Mouse (Mus musculus) forebrain, embryonic 11.5 days (tissue): ENCODE measurements around the gene Spint4. TPM values are rescaled to one million over a fixed set of nuclear protein-coding genes. Genes with fewer than 3 reads are reported as not detected.
"Not testable (repeated sequence)": the region's sequence is repeated elsewhere in the genome, so short reads cannot be mapped to it uniquely, and the experiment has no call there.

ENCODE experiments used
- ATAC-seq: fragments of 200-750 bp; cut with Nextera tagmentation; replicated peaks from 2 replicates; pipeline ENCODE4 v1.8.0; 2017; ENCODE audit warnings: moderate TSS enrichment; ENCODE audit not compliant: low FRiP score
- DNase-seq: peaks from one replicate; pipeline ENCODE4 v3.0.0-alpha.2; 2017; ENCODE audit warnings: low spot score
- H3K27ac ChIP-seq: fragments of 300-500 bp; sonication (generic); 2 replicates; pipeline ENCODE4 v1.5.1; 2014; ENCODE audit warnings: low read depth, low read length
- H3K27me3 ChIP-seq: fragments of 300-500 bp; sonication (generic); 2 replicates; pipeline ENCODE4 v1.6.1; 2014; ENCODE audit warnings: mild to moderate bottlenecking, low read length, mixed read lengths; ENCODE audit not compliant: control insufficient read depth, insufficient read depth
- H3K36me3 ChIP-seq: fragments of 300-500 bp; sonication (generic); 2 replicates; pipeline ENCODE4 v1.6.1; 2014; ENCODE audit warnings: mild to moderate bottlenecking, low read length, moderate library complexity, mixed read lengths; ENCODE audit not compliant: control insufficient read depth, insufficient read depth
- H3K4me1 ChIP-seq: fragments of 300-500 bp; sonication (generic); replicated peaks from 2 replicates; pipeline ENCODE4 v1.6.1; 2014; ENCODE audit warnings: low read length, mixed read lengths; ENCODE audit not compliant: control insufficient read depth, insufficient read depth
- H3K4me2 ChIP-seq: fragments of 300-500 bp; sonication (generic); 2 replicates; pipeline ENCODE4 v1.6.1; 2014; ENCODE audit warnings: low read depth, mild to moderate bottlenecking, low read length, moderate library complexity, mixed read lengths; ENCODE audit not compliant: severe bottlenecking
- H3K4me3 ChIP-seq: fragments of 300-500 bp; sonication (generic); 2 replicates; pipeline ENCODE4 v1.5.1; 2014; ENCODE audit warnings: low read depth, low read length
- H3K9ac ChIP-seq: fragments of 300-500 bp; sonication (generic); 2 replicates; pipeline ENCODE4 v1.6.1; 2014; ENCODE audit warnings: low read length
- H3K9me3 ChIP-seq: fragments of 300-500 bp; sonication (generic); 2 replicates; pipeline ENCODE4 v1.6.1; 2016; ENCODE audit warnings: low read length, mixed read lengths; ENCODE audit not compliant: control insufficient read depth
- WGBS: fragments of 180-500 bp; shearing (Covaris S2); extraction: QIAGEN DNeasy Blood & Tissue Kit; methylation state at CpG from one replicate; pipeline ENCODE4 v1.1.7; 2014; 5-methylcytosine and 5-hydroxymethylcytosine counted together
- polyA plus RNA-seq: library from polyadenylated mRNA; unstranded; fragments of >200 nt; fragmentation: Nextera tagmentation; extraction: Ambion mirVana; gene quantifications from 2 replicates; pipeline ENCODE4 v1.2.1, GENCODE M21; 2014

Spint4 gene
- polyA plus RNA-seq, 1 experiment from 2014 or later: not detected

GRCm38 (mm10) chr2:164716194-164716786, 18.0 kb downstream of the Spint4 start:
- H3K9me3 ChIP-seq, DNase-seq, H3K9ac ChIP-seq, H3K4me3 ChIP-seq, ATAC-seq, H3K27ac ChIP-seq, H3K4me1 ChIP-seq, H3K4me2 ChIP-seq, H3K27me3 ChIP-seq, H3K36me3 ChIP-seq: not testable (repeated sequence)
- WGBS: 88% methylated on average over 20 of the region's 23 CpGs

- 56% methylated on average over 4 of the region's 4 CpGs for WGBS
- no peaks in the 10 kb centered on the region for H3K4me1 ChIP-seq
- DNase-seq: no peak
- H3K9me3 ChIP-seq: no peaks in the 10 kb centered on the region
- no peak overlapping the region for H3K4me3 ChIP-seq
- no peaks in the 10 kb centered on the region for H3K27me3 ChIP-seq
- H3K9ac ChIP-seq: no peak overlapping the region
- H3K27ac ChIP-seq: no peak overlapping the region
- no peak overlapping the region for H3K4me2 ChIP-seq
- H3K36me3 ChIP-seq: no peaks in the 10 kb centered on the region
- no peak for ATAC-seq
Measured at GRCm38 (mm10) chr2:164723276-164723675, 25.0 kb downstream of the Spint4 start.

- H3K4me2 ChIP-seq: no peak overlapping the region
- no peak overlapping the region for H3K9ac ChIP-seq
- no peaks in the 10 kb centered on the region for H3K27me3 ChIP-seq
- H3K27ac ChIP-seq: no peak overlapping the region
- H3K9me3 ChIP-seq: no peaks in the 10 kb centered on the region
- no peaks in the 10 kb centered on the region for H3K36me3 ChIP-seq
- ATAC-seq: no peak
- whole genome bisulfite sequencing: 26% methylated on average over 6 of the region's 6 CpGs
- no peak overlapping the region for H3K4me3 ChIP-seq
- no peaks in the 10 kb centered on the region for H3K4me1 ChIP-seq
- DNase-seq: peak; percentile 77
Measured at GRCm38 (mm10) chr2:164725895-164726619, 27.8 kb downstream of the Spint4 start.

GRCm38 (mm10) chr2:164731719-164732118, 33.4 kb downstream of the Spint4 start:
- WGBS: 86% methylated on average over 5 of the region's 5 CpGs
- ATAC-seq (no peak), DNase-seq (no peak)
- H3K4me2 ChIP-seq: no peak overlapping the region
- no peaks in the 10 kb centered on the region for H3K36me3 ChIP-seq
- no peaks in the 10 kb centered on the region for H3K27me3 ChIP-seq
- H3K4me1 ChIP-seq: no peaks in the 10 kb centered on the region
- no peak overlapping the region for H3K4me3 ChIP-seq
- H3K9ac ChIP-seq: no peak overlapping the region
- no peaks in the 10 kb centered on the region for H3K9me3 ChIP-seq
- H3K27ac ChIP-seq: no peak overlapping the region

- 94% methylated on average over 2 of the region's 2 CpGs for WGBS
- ATAC-seq: no peak
- no peak overlapping the region for H3K4me2 ChIP-seq
Measured at GRCm38 (mm10) chr2:164733259-164733658, 35.0 kb downstream of the Spint4 start.

GRCm38 (mm10) chr2:164734839-164735238, 36.5 kb downstream of the Spint4 start:
- 82% methylated on average over 5 of the region's 5 CpGs for WGBS
- H3K27ac ChIP-seq: no peak overlapping the region
- no peak overlapping the region for H3K9ac ChIP-seq
- H3K36me3 ChIP-seq: no peaks in the 10 kb centered on the region
- no peaks in the 10 kb centered on the region for H3K4me1 ChIP-seq
- H3K4me2 ChIP-seq: no peak overlapping the region
- H3K27me3 ChIP-seq: no peaks in the 10 kb centered on the region
- no peak overlapping the region for H3K4me3 ChIP-seq
- DNase-seq: no peak
- H3K9me3 ChIP-seq: no peaks in the 10 kb centered on the region
- no peak for ATAC-seq

More at GRCm38 (mm10) chr2:164733259-164733658, 35.0 kb downstream of the Spint4 start:
- no peaks in the 10 kb centered on the region for H3K4me1 ChIP-seq
- H3K9me3 ChIP-seq: no peaks in the 10 kb centered on the region
- H3K27ac ChIP-seq: no peak overlapping the region
- no peak overlapping the region for H3K9ac ChIP-seq
- H3K36me3 ChIP-seq: no peaks in the 10 kb centered on the region
- no peaks in the 10 kb centered on the region for H3K27me3 ChIP-seq
- no peak overlapping the region for H3K4me3 ChIP-seq
- no peak for DNase-seq

GRCm38 (mm10) chr2:164735446-164735845, 37.1 kb downstream of the Spint4 start:
- H3K27me3 ChIP-seq: no peaks in the 10 kb centered on the region
- no peaks in the 10 kb centered on the region for H3K4me1 ChIP-seq
- DNase-seq (no peak), ATAC-seq (no peak)
- H3K9ac ChIP-seq: no peak overlapping the region
- H3K36me3 ChIP-seq: no peaks in the 10 kb centered on the region
- 90% methylated on average over 5 of the region's 5 CpGs for WGBS
- H3K4me3 ChIP-seq: no peak overlapping the region
- no peaks in the 10 kb centered on the region for H3K9me3 ChIP-seq
- no peak overlapping the region for H3K27ac ChIP-seq
- no peak overlapping the region for H3K4me2 ChIP-seq

- Histone ChIP-seq H3K27ac (no peak overlapping the region), H3K4me3 (no peak overlapping the region)
- 71% methylated on average over 3 of the region's 3 CpGs for WGBS
Measured at GRCm38 (mm10) chr2:164737377-164738090, 39.2 kb downstream of the Spint4 start.

More at GRCm38 (mm10) chr2:164737377-164738090, 39.2 kb downstream of the Spint4 start:
- no peaks in the 10 kb centered on the region for H3K27me3 ChIP-seq
- DNase-seq (no peak), ATAC-seq (no peak)
- H3K4me2 ChIP-seq: no peak overlapping the region
- no peaks in the 10 kb centered on the region for H3K9me3 ChIP-seq
- no peaks in the 10 kb centered on the region for H3K36me3 ChIP-seq
- H3K9ac ChIP-seq: no peak overlapping the region
- no peaks in the 10 kb centered on the region for H3K4me1 ChIP-seq
